Mouse (Mus musculus) CH12.LX (cell line): ENCODE data around the gene Ubap2.

Experiments
- CHD2 ChIP-seq: IDR thresholded peaks from 2 replicates; pipeline ENCODE4 v1.6.1; 2011; ENCODE audit warnings: low read length, improper control_type of control experiment
- CTCF ChIP-seq, 2 experiments: IDR thresholded peaks in 1 of 2; conservative IDR thresholded peaks in 1 of 2; 2 replicates each; pipeline ENCODE4 v1.5.1; 2011 to 2012; ENCODE audit warnings: low read depth in 2 of 2, low read length in 2 of 2, improper control_type of control experiment in 1 of 2, inconsistent platforms in 1 of 2, mild to moderate bottlenecking in 1 of 2, moderate library complexity in 1 of 2
- ELF1 ChIP-seq: IDR thresholded peaks from 2 replicates; pipeline ENCODE4 v1.6.1; 2014; ENCODE audit warnings: low read depth, mild to moderate bottlenecking, inconsistent platforms, low read length, improper control_type of control experiment
- HCFC1 ChIP-seq: IDR thresholded peaks from 2 replicates; pipeline ENCODE4 v1.6.1; 2012; ENCODE audit warnings: low read depth, mild to moderate bottlenecking, inconsistent platforms, low read length, improper control_type of control experiment
- MAFK ChIP-seq: IDR thresholded peaks from 2 replicates; pipeline ENCODE4 v1.6.1; 2011; ENCODE audit warnings: low read length, improper control_type of control experiment; ENCODE audit not compliant: insufficient replicate concordance
- MAZ ChIP-seq: IDR thresholded peaks from 2 replicates; pipeline ENCODE4 v1.6.1; 2012; ENCODE audit warnings: low read depth, mild to moderate bottlenecking, inconsistent platforms, low read length, improper control_type of control experiment, moderate library complexity
- MYC ChIP-seq: IDR thresholded peaks from 2 replicates; pipeline ENCODE4 v1.6.1; 2011; ENCODE audit warnings: low read depth, mild to moderate bottlenecking, improper control_type of control experiment, low read length
- POLR2A ChIP-seq: IDR thresholded peaks from 2 replicates; pipeline ENCODE4 v1.6.1; 2011; ENCODE audit warnings: low read depth, mild to moderate bottlenecking, improper control_type of control experiment, low read length
- ZKSCAN1 ChIP-seq: IDR thresholded peaks from 2 replicates; pipeline ENCODE4 v1.6.1; 2012; ENCODE audit warnings: low read depth, inconsistent platforms, low read length, improper control_type of control experiment, borderline replicate concordance

DNA sequence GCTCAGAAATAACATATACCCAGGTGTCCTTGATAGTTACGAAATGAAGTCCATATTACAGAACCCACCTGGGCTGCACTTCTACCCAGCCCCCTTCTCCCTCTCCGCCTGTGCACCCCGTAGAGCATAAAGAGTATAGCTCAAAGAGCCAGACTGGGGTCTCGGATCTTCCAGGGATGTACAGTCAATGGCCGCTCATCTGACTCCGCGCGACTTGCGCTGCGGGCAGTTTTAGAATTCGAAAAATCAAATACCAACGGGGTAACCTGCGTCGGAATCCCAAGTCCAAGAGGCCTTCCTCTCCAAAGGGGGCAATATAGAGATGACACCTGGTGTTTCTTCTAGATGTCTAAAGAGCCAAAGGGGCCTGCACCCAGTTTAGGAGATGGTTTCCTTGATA is 38.8 kb upstream of the Ubap2 start:
- TF ChIP-seq MAZ (no peak), ELF1 (no peak), MAFK (no peak), HCFC1 (no peak), POLR2A (no peak), ZKSCAN1 (no peak), MYC (no peak), CTCF (conservative IDR thresholded peaks at IDR 0.05 in 1 of 2, IDR thresholded peaks at IDR 0.05 in 1 of 2; ENCODE audit: low read depth in 2 of 2, low read length in 2 of 2) (no peak), CHD2 (no peak)
